In genomic region chr6:39007223-39007622, GRCm38 (mm10) we compare ENCODE assay signal across 11 mouse cellular contexts.
A peak's percentile ranks its signal among the peaks of the same experiment; 100 is the strongest.
DNase-seq lines count a peak whose midpoint lies in the region; ATAC-seq and TF ChIP-seq lines count a peak whose summit lies in the region.
"Had no signal": no experiment of that assay in that cellular context is flagged by ENCODE, and none has a peak within 500 bp of the region (broad histone marks: within the 10 kb centered on the region; RNA-seq: fewer than 3 reads in every experiment).

No protein-coding gene starts in this region.

- H3K4me3 ChIP-seq in liver, embryonic 13.5 days (replicated peaks), result no peak overlapping the region
- no peak overlapping the region for H3K4me3 ChIP-seq in spleen, adult 2 months (ENCODE audit: extremely low read depth, insufficient read depth, insufficient read length)
- no peak overlapping the region for H3K4me3 ChIP-seq in forebrain, embryonic 16.5 days (replicated peaks; ENCODE audit: low read length)
- H3K4me3 ChIP-seq: forebrain, embryonic 15.5 days had no signal

- H3K4me1 ChIP-seq in liver, embryonic 13.5 days (replicated peaks), result peaks cover 17% of the 10 kb centered on the region
- peaks cover 27% of the 10 kb centered on the region for H3K4me1 ChIP-seq in spleen, adult 2 months (ENCODE audit: control insufficient read depth, insufficient read depth, insufficient read length)
- H3K4me1 ChIP-seq in forebrain, embryonic 16.5 days (replicated peaks; ENCODE audit: control insufficient read depth, insufficient read depth, low read length), result peaks cover 8% of the 10 kb centered on the region; the same call in 1 of the 2 replicates

- 26% methylated on average over 5 of the region's 5 CpGs for WGBS in liver, embryonic 13.5 days (ENCODE audit: insufficient replicate concordance)
- WGBS in spleen, adult 2 months, result 11% methylated on average over 5 of the region's 5 CpGs
- 66% methylated on average over 5 of the region's 5 CpGs for WGBS in forebrain, embryonic 16.5 days

- H3K9me3 ChIP-seq in liver, embryonic 13.5 days (replicated peaks), result no peaks in the 10 kb centered on the region
- H3K9me3 ChIP-seq in forebrain, embryonic 16.5 days (ENCODE audit: control insufficient read depth, low read length), result no peaks in the 10 kb centered on the region
- H3K9me3 ChIP-seq: forebrain, embryonic 15.5 days had no signal

- no peak for TF ChIP-seq CTCF in spleen, adult 2 months (IDR thresholded peaks at IDR 0.05; ENCODE audit: extremely low read depth, insufficient read depth, insufficient read length, insufficient replicate concordance)

- no peak overlapping the region for H3K4me2 ChIP-seq in liver, embryonic 13.5 days
- no peak overlapping the region for H3K4me2 ChIP-seq in forebrain, embryonic 16.5 days (ENCODE audit: low read length)
- H3K4me2 ChIP-seq: forebrain, embryonic 15.5 days; lung, embryonic 14.5 days had no signal

- H3K27me3 ChIP-seq in liver, embryonic 13.5 days, result no peaks in the 10 kb centered on the region
- no peaks in the 10 kb centered on the region for H3K27me3 ChIP-seq in spleen, adult 2 months (ENCODE audit: control insufficient read depth, insufficient read depth, low read length)
- no peaks in the 10 kb centered on the region for H3K27me3 ChIP-seq in forebrain, embryonic 16.5 days (replicated peaks; ENCODE audit: control insufficient read depth, insufficient read depth, low read length)
- H3K27me3 ChIP-seq: forebrain, embryonic 15.5 days had no signal

- peak; percentile 90 for ATAC-seq in granulocyte monocyte progenitor cell, adult 5-6 weeks (replicated peaks; ENCODE audit: poor library complexity, severe bottlenecking)
- no peak for ATAC-seq in liver, embryonic 13.5 days (ENCODE audit: low read depth)
- ATAC-seq in forebrain, embryonic 16.5 days, result no peak
- ATAC-seq: forebrain, embryonic 15.5 days; intestine, embryonic 16.5 days had no signal

- H3K9ac ChIP-seq in liver, embryonic 13.5 days, result no peak overlapping the region
- no peak overlapping the region for H3K9ac ChIP-seq in forebrain, embryonic 16.5 days (replicated peaks; ENCODE audit: low read depth, low read length)
- H3K9ac ChIP-seq: forebrain, embryonic 15.5 days; lung, embryonic 14.5 days had no signal

- no peak for TF ChIP-seq POLR2A in spleen, adult 2 months (IDR thresholded peaks at IDR 0.05; ENCODE audit: low read depth, low read length)

- peak; percentile 56 for DNase-seq in lung, postnatal 36 days
- no peak for DNase-seq in lung, postnatal 10 days
- no peak for DNase-seq in liver, embryonic 13.5 days
- peak; percentile 63 to 74 for DNase-seq in spleen, adult 2 months (ENCODE audit: low read depth in 1 of 2, low spot score in 2 of 2)
- DNase-seq in testis, postnatal 10 days (ENCODE audit: low spot score), result no peak
- no peak for DNase-seq in layer of hippocampus, postnatal 10 days (ENCODE audit: low spot score in 2 of 2)
- DNase-seq: lung, embryonic 14.5 days had no signal

- no peaks in the 10 kb centered on the region for H3K36me3 ChIP-seq in liver, embryonic 13.5 days
- H3K36me3 ChIP-seq in spleen, adult 2 months (ENCODE audit: control insufficient read depth, insufficient read depth, low read length), result no peaks in the 10 kb centered on the region
- H3K36me3 ChIP-seq in forebrain, embryonic 16.5 days (ENCODE audit: control insufficient read depth, insufficient read depth), result no peaks in the 10 kb centered on the region
- H3K36me3 ChIP-seq: forebrain, embryonic 15.5 days had no signal

- 0 out of 2 replicates have a peak overlapping the region, but pooled peaks have one; percentile 16 for H3K27ac ChIP-seq in liver, embryonic 13.5 days
- H3K27ac ChIP-seq in spleen, adult 2 months (ENCODE audit: insufficient read depth, low read length), result peak overlapping the region; percentile 75
- no peak overlapping the region for H3K27ac ChIP-seq in forebrain, embryonic 16.5 days (ENCODE audit: low read length)
- H3K27ac ChIP-seq: forebrain, embryonic 15.5 days had no signal

Comparison
In these comparisons a context has a peak if more than half of its experiments do, and no peak if none do; other contexts are left out.
1. DNase-seq: peak in lung, postnatal 36 days (single experiment) and spleen, adult 2 months (2 of 2); none in lung, postnatal 10 days (single experiment), liver, embryonic 13.5 days (single experiment), testis, postnatal 10 days (single experiment) and layer of hippocampus, postnatal 10 days (0 of 2).